Mouse (Mus musculus): ENCODE results near the gene Tcstv1. TPM values are rescaled to one million over a fixed set of nuclear protein-coding genes. Genes with fewer than 3 reads are reported as not detected.
"Not testable (repeated sequence)": the region's sequence is repeated elsewhere in the genome, so short reads cannot be mapped to it uniquely, and the experiment has no call there.

Tcstv1 gene
- not detected in 2 replicates for total RNA-seq (2014; fragmentation: Nextera tagmentation)
- total RNA-seq (2017) = not detected in 2 replicates

GRCm38 (mm10) chr13:119894685-119895084 is at the start of gene Tcstv1:
TSS of gene Tcstv1 (minus strand) at chr13:119894785.
- not testable (repeated sequence) for ATAC-seq (replicated peaks; ENCODE audit: poor library complexity, severe bottlenecking)

- not testable (repeated sequence) for ATAC-seq (replicated peaks; ENCODE audit: poor library complexity, severe bottlenecking)
Measured at GRCm38 (mm10) chr13:119929172-119929571, 34.6 kb upstream of the Tcstv1 start, which contains the start of gene Gm21761. TSS of gene Gm21761 (minus strand) at chr13:119929272.

- peak; percentile 98 for ATAC-seq (replicated peaks; ENCODE audit: poor library complexity, severe bottlenecking)
Measured at GRCm38 (mm10) chr13:119924597-119925340, 30.2 kb upstream of the Tcstv1 start.

GRCm38 (mm10) chr13:119916966-119917722 is 22.6 kb upstream of the Tcstv1 start:
- peak; percentile 75 for ATAC-seq (replicated peaks; ENCODE audit: poor library complexity, severe bottlenecking)

GRCm38 (mm10) chr13:119916449-119916848 is 21.9 kb upstream of the Tcstv1 start:
- ATAC-seq (replicated peaks; ENCODE audit: poor library complexity, severe bottlenecking) = peak; percentile 51

- ATAC-seq (replicated peaks; ENCODE audit: poor library complexity, severe bottlenecking) = peak; percentile 83
Measured at GRCm38 (mm10) chr13:119898549-119898948, 4.0 kb upstream of the Tcstv1 start.

GRCm38 (mm10) chr13:119886896-119887295 is 7.7 kb downstream of the Tcstv1 start:
- not testable (repeated sequence) for ATAC-seq (replicated peaks; ENCODE audit: poor library complexity, severe bottlenecking)

- ATAC-seq (replicated peaks; ENCODE audit: poor library complexity, severe bottlenecking) = peak; percentile 90
Measured at GRCm38 (mm10) chr13:119864395-119864999, 30.1 kb downstream of the Tcstv1 start.

GRCm38 (mm10) chr13:119862399-119862798 is 32.2 kb downstream of the Tcstv1 start:
- peak; percentile 86 for ATAC-seq (replicated peaks; ENCODE audit: poor library complexity, severe bottlenecking)

Other genes starting within 250 kb of the Tcstv1 start
- 18.3 and 21.5 TPM in 2 replicates for gene Hmgcs1, start 204.4 kb downstream of the Tcstv1 start, total RNA-seq (2014; fragmentation: Nextera tagmentation)
- 32.9 and 35.5 TPM in 2 replicates for gene Hmgcs1, start 204.4 kb downstream of the Tcstv1 start, total RNA-seq (2017)
- gene Nim1k, start 138.9 kb downstream of the Tcstv1 start, total RNA-seq (2014; fragmentation: Nextera tagmentation) = 0.30 and 0.83 TPM in 2 replicates
- 0.26 and 0.88 TPM in 2 replicates for gene Nim1k, start 138.9 kb downstream of the Tcstv1 start, total RNA-seq (2017)
- 49.3 and 60.3 TPM in 2 replicates for gene Zfp131, start 103.9 kb downstream of the Tcstv1 start, total RNA-seq (2014; fragmentation: Nextera tagmentation)
- gene Zfp131, start 103.9 kb downstream of the Tcstv1 start, total RNA-seq (2017) = 64.4 and 64.8 TPM in 2 replicates
- gene AF067063, start 64.6 kb downstream of the Tcstv1 start, total RNA-seq (2014; fragmentation: Nextera tagmentation) = not detected in 2 replicates
- gene AF067063, start 64.6 kb downstream of the Tcstv1 start, total RNA-seq (2017) = not detected in 2 replicates
- gene D13Ertd608e, start 58.8 kb downstream of the Tcstv1 start, total RNA-seq (2014; fragmentation: Nextera tagmentation) = not detected in 2 replicates
- gene D13Ertd608e, start 58.8 kb downstream of the Tcstv1 start, total RNA-seq (2017) = not detected in 2 replicates
- gene Gm21761, start 34.5 kb upstream of the Tcstv1 start, total RNA-seq (2014; fragmentation: Nextera tagmentation) = not detected in 2 replicates
- gene Gm21761, start 34.5 kb upstream of the Tcstv1 start, total RNA-seq (2017) = not detected in 2 replicates
- not detected in 2 replicates for gene B020031M17Rik, start 56.0 kb upstream of the Tcstv1 start, total RNA-seq (2014; fragmentation: Nextera tagmentation)
- gene B020031M17Rik, start 56.0 kb upstream of the Tcstv1 start, total RNA-seq (2017) = not detected in 2 replicates
- gene Gm36079, start 132.2 kb upstream of the Tcstv1 start, total RNA-seq (2014; fragmentation: Nextera tagmentation) = not detected in 2 replicates
- gene Gm36079, start 132.2 kb upstream of the Tcstv1 start, total RNA-seq (2017) = not detected in 2 replicates
- 63.0 and 68.6 TPM in 2 replicates for gene Gm21188, start 157.4 kb upstream of the Tcstv1 start, total RNA-seq (2014; fragmentation: Nextera tagmentation)
- 31.0 and 37.9 TPM in 2 replicates for gene Gm21188, start 157.4 kb upstream of the Tcstv1 start, total RNA-seq (2017)
- not detected in 2 replicates for gene Gm20767, start 245.5 kb upstream of the Tcstv1 start, total RNA-seq (2014; fragmentation: Nextera tagmentation)
- gene Gm20767, start 245.5 kb upstream of the Tcstv1 start, total RNA-seq (2017) = not detected in 2 replicates